Mouse (Mus musculus): Measurements from ENCODE around the gene Sv2b. TPM values are rescaled to one million over a fixed set of nuclear protein-coding genes. Genes with fewer than 3 reads are reported as not detected.
A peak's percentile ranks its signal among the peaks of the same experiment; 100 is the strongest.

Gene Sv2b
- polyA plus RNA-seq (2015; fragmentation: Nextera tagmentation; extraction: Ambion mirVana), result 0.02 and 0.13 TPM in 2 replicates

DNA sequence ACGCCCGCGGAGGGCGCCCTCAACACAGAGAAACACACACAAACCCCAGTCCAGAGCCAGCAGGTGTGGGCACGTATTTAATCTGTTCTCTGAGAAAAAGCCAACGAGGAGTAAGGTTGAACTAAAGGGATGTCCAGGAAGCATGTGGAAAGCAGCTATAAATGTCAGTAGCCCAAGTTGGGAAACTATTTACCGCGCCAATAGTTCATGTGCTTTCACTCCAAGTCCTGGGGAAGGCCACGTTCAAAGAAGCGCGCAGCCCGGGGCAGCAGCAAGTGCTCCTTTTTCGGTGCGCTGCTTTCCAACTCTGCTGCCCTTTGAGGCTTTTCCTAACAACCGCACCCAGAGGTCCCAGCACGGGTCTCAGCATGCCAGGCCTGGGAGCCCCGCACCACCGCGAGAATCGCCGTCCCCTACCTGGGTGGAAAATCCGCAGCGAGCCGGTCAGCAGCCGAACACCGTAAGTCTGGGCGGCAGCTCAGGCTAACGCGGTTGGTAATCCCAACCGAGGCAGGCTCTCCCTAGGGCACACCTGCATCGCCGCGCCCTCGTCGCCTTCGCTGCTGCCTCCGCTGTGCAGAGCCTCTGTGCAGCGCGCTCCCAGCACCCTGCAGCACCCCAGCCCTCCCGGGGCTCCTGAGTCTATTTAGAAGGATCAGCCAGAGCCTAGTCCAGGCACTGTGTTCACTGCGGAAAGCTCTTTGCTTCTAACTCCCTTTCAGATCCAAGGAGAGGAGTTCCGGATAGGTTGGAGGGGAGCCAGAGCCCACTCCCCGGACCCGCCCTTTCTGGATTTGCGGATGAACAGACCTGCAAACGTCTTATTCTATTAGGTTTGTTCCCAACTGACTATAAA is at the start of gene Sv2b:
TSS of gene Sv2b (minus strand) at position 806 of the 856 bp plus-strand sequence.
- no peak within 1 kb of the TSS for H3K9ac ChIP-seq (replicated peaks; ENCODE audit: low read depth)
- no peaks in the 10 kb centered on the region for H3K36me3 ChIP-seq (ENCODE audit: insufficient read depth, low read length)
- H3K27ac ChIP-seq (ENCODE audit: low read length), result no peak within 1 kb of the TSS
- no peaks in the 10 kb centered on the region for H3K9me3 ChIP-seq (ENCODE audit: low read length)
- under 1% methylated on average over 46 of the region's 46 CpGs for WGBS
- H3K4me1 ChIP-seq (ENCODE audit: insufficient read depth, low read depth, low read length), result peaks cover 3% of the 10 kb centered on the region; the same call in 1 of the 2 replicates
- TF ChIP-seq EP300 (IDR thresholded peaks at IDR 0.05) (no peak), CTCF (IDR thresholded peaks at IDR 0.05) (no peak)
- 0 out of 2 replicates have a peak, but pooled peaks cover 10% of the 10 kb centered on the region for H3K27me3 ChIP-seq (replicated peaks; ENCODE audit: insufficient read depth, low read length)
- no peak for DNase-seq (ENCODE audit: low spot score)
- ATAC-seq, result no peak
- H3K4me3 ChIP-seq (ENCODE audit: low read depth, low read length), result peak within 1 kb of the TSS; percentile 29
- H3K4me2 ChIP-seq (replicated peaks; ENCODE audit: low read depth, low read length), result peak within 1 kb of the TSS; percentile 56

- Histone ChIP-seq H3K9ac (replicated peaks; ENCODE audit: low read depth) (no peak overlapping the region), H3K9me3 (ENCODE audit: low read length) (no peaks in the 10 kb centered on the region), H3K4me1 (ENCODE audit: insufficient read depth, low read depth, low read length) (no peaks in the 10 kb centered on the region), H3K36me3 (ENCODE audit: insufficient read depth, low read length) (no peaks in the 10 kb centered on the region), H3K27me3 (replicated peaks; ENCODE audit: insufficient read depth, low read length) (no peaks in the 10 kb centered on the region), H3K4me2 (replicated peaks; ENCODE audit: low read depth, low read length) (no peak overlapping the region), H3K27ac (ENCODE audit: low read length) (no peak overlapping the region), H3K4me3 (ENCODE audit: low read depth, low read length) (no peak overlapping the region)
- DNase-seq (ENCODE audit: low spot score) (no peak), ATAC-seq (no peak)
- WGBS, result 52% methylated on average over 4 of the region's 4 CpGs
- TF ChIP-seq CTCF (IDR thresholded peaks at IDR 0.05) (no peak), EP300 (IDR thresholded peaks at IDR 0.05) (no peak)
Observed at GRCm38 (mm10) chr7:75358284-75358851, 49.3 kb upstream of the Sv2b start.

- H3K9ac ChIP-seq (replicated peaks; ENCODE audit: low read depth), result no peak overlapping the region
- no peak overlapping the region for H3K4me2 ChIP-seq (replicated peaks; ENCODE audit: low read depth, low read length)
- no peaks in the 10 kb centered on the region for H3K36me3 ChIP-seq (ENCODE audit: insufficient read depth, low read length)
- H3K4me1 ChIP-seq (ENCODE audit: insufficient read depth, low read depth, low read length), result no peaks in the 10 kb centered on the region
- TF ChIP-seq EP300 (IDR thresholded peaks at IDR 0.05), result no peak
- TF ChIP-seq CTCF (IDR thresholded peaks at IDR 0.05), result no peak
- H3K27ac ChIP-seq (ENCODE audit: low read length), result no peak overlapping the region
- no peaks in the 10 kb centered on the region for H3K27me3 ChIP-seq (replicated peaks; ENCODE audit: insufficient read depth, low read length)
- no peak for ATAC-seq
- no peaks in the 10 kb centered on the region for H3K9me3 ChIP-seq (ENCODE audit: low read length)
- DNase-seq (ENCODE audit: low spot score), result no peak
- WGBS, result 64% methylated on average over 2 of the region's 2 CpGs
- no peak overlapping the region for H3K4me3 ChIP-seq (ENCODE audit: low read depth, low read length)
Observed at GRCm38 (mm10) chr7:75355521-75355920, 46.5 kb upstream of the Sv2b start.

- Histone ChIP-seq H3K4me2 (replicated peaks; ENCODE audit: low read depth, low read length) (no peak overlapping the region), H3K9ac (replicated peaks; ENCODE audit: low read depth) (no peak overlapping the region), H3K27me3 (replicated peaks; ENCODE audit: insufficient read depth, low read length) (no peaks in the 10 kb centered on the region), H3K36me3 (ENCODE audit: insufficient read depth, low read length) (no peaks in the 10 kb centered on the region), H3K4me1 (ENCODE audit: insufficient read depth, low read depth, low read length) (no peaks in the 10 kb centered on the region), H3K4me3 (ENCODE audit: low read depth, low read length) (no peak overlapping the region), H3K27ac (ENCODE audit: low read length) (no peak overlapping the region), H3K9me3 (ENCODE audit: low read length) (no peaks in the 10 kb centered on the region)
- TF ChIP-seq EP300 (IDR thresholded peaks at IDR 0.05) (peak; percentile 37; the same call in 1 of the 2 replicates), CTCF (IDR thresholded peaks at IDR 0.05) (no peak)
- DNase-seq (ENCODE audit: low spot score), result peak; percentile 41
- WGBS, result 9% methylated on average over 1 of the region's 1 CpGs
- ATAC-seq, result peak; percentile 40; the same call in 1 of the 2 replicates
Observed at GRCm38 (mm10) chr7:75352777-75353374, 43.8 kb upstream of the Sv2b start.

GRCm38 (mm10) chr7:75350172-75350571 is 41.1 kb upstream of the Sv2b start:
- Histone ChIP-seq H3K4me2 (replicated peaks; ENCODE audit: low read depth, low read length) (no peak overlapping the region), H3K9ac (replicated peaks; ENCODE audit: low read depth) (no peak overlapping the region), H3K36me3 (ENCODE audit: insufficient read depth, low read length) (no peaks in the 10 kb centered on the region), H3K4me3 (ENCODE audit: low read depth, low read length) (no peak overlapping the region), H3K27me3 (replicated peaks; ENCODE audit: insufficient read depth, low read length) (no peaks in the 10 kb centered on the region), H3K27ac (ENCODE audit: low read length) (no peak overlapping the region), H3K9me3 (ENCODE audit: low read length) (no peaks in the 10 kb centered on the region), H3K4me1 (ENCODE audit: insufficient read depth, low read depth, low read length) (no peaks in the 10 kb centered on the region)
- 57% methylated on average over 2 of the region's 2 CpGs for WGBS
- no peak for DNase-seq (ENCODE audit: low spot score)
- no peak for ATAC-seq
- TF ChIP-seq CTCF (IDR thresholded peaks at IDR 0.05) (no peak), EP300 (IDR thresholded peaks at IDR 0.05) (no peak)

DNA sequence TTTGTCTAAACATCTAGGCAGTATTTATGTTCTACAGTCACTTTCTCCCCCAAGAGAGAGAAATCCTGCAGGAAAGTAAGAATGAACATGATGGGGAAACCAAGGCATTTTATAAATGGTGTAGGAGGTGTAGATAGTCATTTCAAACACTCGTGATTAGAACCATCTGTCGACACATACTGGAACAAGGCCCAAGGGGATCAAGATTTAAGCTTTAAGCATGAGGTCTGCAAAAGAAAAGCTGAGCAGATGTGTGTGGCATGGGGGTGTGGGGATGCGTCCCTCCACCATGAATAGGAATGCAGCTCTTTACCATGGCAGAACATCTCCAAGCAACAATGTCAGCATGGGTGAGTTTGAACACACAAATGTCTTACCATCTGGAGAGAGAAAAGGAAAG is 23.2 kb upstream of the Sv2b start:
- 46% methylated on average over 3 of the region's 3 CpGs for WGBS
- TF ChIP-seq EP300 (IDR thresholded peaks at IDR 0.05) (no peak), CTCF (IDR thresholded peaks at IDR 0.05) (no peak)
- no peak overlapping the region for H3K4me3 ChIP-seq (ENCODE audit: low read depth, low read length)
- DNase-seq (ENCODE audit: low spot score) (no peak), ATAC-seq (no peak)
- no peaks in the 10 kb centered on the region for H3K36me3 ChIP-seq (ENCODE audit: insufficient read depth, low read length)
- H3K4me2 ChIP-seq (replicated peaks; ENCODE audit: low read depth, low read length), result no peak overlapping the region
- no peak overlapping the region for H3K9ac ChIP-seq (replicated peaks; ENCODE audit: low read depth)
- H3K9me3 ChIP-seq (ENCODE audit: low read length), result no peaks in the 10 kb centered on the region
- no peaks in the 10 kb centered on the region for H3K27me3 ChIP-seq (replicated peaks; ENCODE audit: insufficient read depth, low read length)
- H3K4me1 ChIP-seq (ENCODE audit: insufficient read depth, low read depth, low read length), result no peaks in the 10 kb centered on the region
- no peak overlapping the region for H3K27ac ChIP-seq (ENCODE audit: low read length)
